ENCODE assay signal across 9 mouse cellular contexts in the genomic region with DNA sequence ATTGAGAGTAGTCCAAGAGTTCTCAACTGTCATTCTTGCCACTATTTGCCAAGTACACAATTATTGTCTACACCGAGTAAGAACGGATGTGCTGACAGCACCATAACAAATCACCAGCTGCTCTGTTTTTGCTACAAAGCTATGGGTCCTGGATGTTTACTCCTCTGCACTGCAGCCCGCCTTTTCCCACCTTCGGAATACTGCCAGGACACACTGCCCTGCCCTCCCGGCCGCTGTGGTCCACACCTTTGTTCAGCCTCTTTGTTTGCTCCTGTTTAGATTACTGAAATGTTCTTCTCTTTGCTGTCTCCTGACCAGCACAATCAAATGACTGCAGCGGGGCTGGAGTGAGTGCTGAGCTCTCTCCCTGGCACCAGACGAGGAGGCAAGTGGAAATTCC. TPM values are rescaled to one million over a fixed set of nuclear protein-coding genes. Genes with fewer than 3 reads are reported as not detected.
DNase-seq lines count a peak whose midpoint lies in the region; ATAC-seq and TF ChIP-seq lines count a peak whose summit lies in the region.
"Had no signal": no experiment of that assay in that cellular context is flagged by ENCODE, and none has a peak within 500 bp of the region (broad histone marks: within the 10 kb centered on the region; RNA-seq: fewer than 3 reads in every experiment).

No protein-coding gene starts in this region.

- peaks cover 2% of the 10 kb centered on the region for H3K4me1 ChIP-seq in liver, adult 2 months (ENCODE audit: control insufficient read depth, insufficient read depth, low read length)
- H3K4me1 ChIP-seq in liver, embryonic 11.5 days (replicated peaks; ENCODE audit: control insufficient read depth, insufficient read depth, low read length): no peaks in the 10 kb centered on the region
- peaks cover 0 to 5% of the 10 kb centered on the region in 2 experiments; a peak in 1 of 4 replicates for H3K4me1 ChIP-seq in heart, embryonic 14.5 days (ENCODE audit: control insufficient read depth in 2 of 2, insufficient read depth in 2 of 2, low read length in 2 of 2)
- no peaks in the 10 kb centered on the region for H3K4me1 ChIP-seq in stomach, embryonic 15.5 days

- H3K27ac ChIP-seq in liver, adult 2 months (replicated peaks; ENCODE audit: insufficient read depth, low read depth, low read length): peak overlapping the region; percentile 58
- H3K27ac ChIP-seq in liver, embryonic 11.5 days (ENCODE audit: low read depth, low read length): no peak overlapping the region
- peak overlapping the region; percentile 79 to 80 for H3K27ac ChIP-seq in heart, embryonic 14.5 days (replicated peaks in 1 of 2; ENCODE audit: control insufficient read depth in 1 of 2, insufficient read depth in 1 of 2, low read depth in 2 of 2, low read length in 2 of 2)
- H3K27ac ChIP-seq in stomach, embryonic 15.5 days: peak overlapping the region; percentile 65
- H3K27ac ChIP-seq: macrophage had no signal

- no peak for DNase-seq in liver, adult 2 months (ENCODE audit: extremely low read depth, low read depth, low spot score)
- no peak for DNase-seq in liver, embryonic 11.5 days (ENCODE audit: low spot score)
- DNase-seq in kidney, postnatal 25 days: peak; percentile 49 to 81
- DNase-seq in urinary bladder, adult 2 months (ENCODE audit: low spot score): no peak
- no peak for DNase-seq in spleen, postnatal 10 days (ENCODE audit: low spot score in 2 of 2)

- no peak for ATAC-seq in liver, embryonic 11.5 days (replicated peaks; ENCODE audit: low FRiP score)
- ATAC-seq in heart, embryonic 14.5 days (ENCODE audit: insufficient number of reproducible peaks, insufficient read depth, low FRiP score, low read depth): no peak
- no peak for ATAC-seq in stomach, embryonic 15.5 days (ENCODE audit: insufficient read depth, low FRiP score, low read depth)

- no peak overlapping the region for H3K9ac ChIP-seq in liver, adult 2 months (ENCODE audit: low read depth, low read length)
- no peak overlapping the region for H3K9ac ChIP-seq in liver, embryonic 11.5 days (ENCODE audit: low read depth, low read length)
- no peak overlapping the region for H3K9ac ChIP-seq in heart, embryonic 14.5 days (ENCODE audit: low read length)
- H3K9ac ChIP-seq in stomach, embryonic 15.5 days: no peak overlapping the region

- H3K36me3 ChIP-seq in liver, adult 2 months (ENCODE audit: control insufficient read depth, insufficient read depth, low read length): peaks cover 51% of the 10 kb centered on the region
- peaks cover 14% of the 10 kb centered on the region for H3K36me3 ChIP-seq in liver, embryonic 11.5 days (ENCODE audit: control insufficient read depth, insufficient read depth, low read length)
- H3K36me3 ChIP-seq in heart, embryonic 14.5 days (ENCODE audit: control insufficient read depth, insufficient read depth, low read length): peaks cover 85% of the 10 kb centered on the region
- H3K36me3 ChIP-seq in stomach, embryonic 15.5 days: peaks cover 28% of the 10 kb centered on the region

- H3K4me3 ChIP-seq in liver, adult 2 months (ENCODE audit: insufficient read depth, low read depth, low read length): no peak overlapping the region
- no peak overlapping the region for H3K4me3 ChIP-seq in liver, embryonic 11.5 days (ENCODE audit: low read depth, low read length)
- H3K4me3 ChIP-seq in heart, embryonic 14.5 days (ENCODE audit: control insufficient read depth in 1 of 2, insufficient read depth in 1 of 2, low read depth in 1 of 2, low read length in 2 of 2): no peak overlapping the region
- H3K4me3 ChIP-seq in stomach, embryonic 15.5 days (replicated peaks): no peak overlapping the region
- H3K4me3 ChIP-seq: erythroblast, embryonic 14.5 days had no signal

- H3K4me2 ChIP-seq in liver, embryonic 11.5 days: no peak overlapping the region
- no peak overlapping the region for H3K4me2 ChIP-seq in heart, embryonic 14.5 days (ENCODE audit: low read length)
- no peak overlapping the region for H3K4me2 ChIP-seq in stomach, embryonic 15.5 days

- H3K79me2 ChIP-seq in liver, adult 2 months (ENCODE audit: control insufficient read depth, insufficient read depth, low read length): no peaks in the 10 kb centered on the region

- no peaks in the 10 kb centered on the region for H3K9me3 ChIP-seq in liver, embryonic 11.5 days (ENCODE audit: control insufficient read depth, low read length)
- H3K9me3 ChIP-seq in heart, embryonic 14.5 days (ENCODE audit: control insufficient read depth, low read length): no peaks in the 10 kb centered on the region
- no peaks in the 10 kb centered on the region for H3K9me3 ChIP-seq in stomach, embryonic 15.5 days

- 67% methylated on average over 8 of the region's 8 CpGs for WGBS in liver, adult 2 months
- 71% methylated on average over 8 of the region's 8 CpGs for WGBS in liver, embryonic 11.5 days
- 62% methylated on average over 8 of the region's 8 CpGs for WGBS in heart, embryonic 14.5 days
- 47% methylated on average over 8 of the region's 8 CpGs for WGBS in stomach, embryonic 15.5 days

- no peak for TF ChIP-seq CTCF in liver, adult 2 months (IDR thresholded peaks at IDR 0.05; ENCODE audit: low read depth, low read length)

- H3K27me3 ChIP-seq in liver, adult 2 months (ENCODE audit: control insufficient read depth, insufficient read depth, low read length): no peaks in the 10 kb centered on the region
- no peaks in the 10 kb centered on the region for H3K27me3 ChIP-seq in liver, embryonic 11.5 days (replicated peaks; ENCODE audit: control insufficient read depth, insufficient read depth, low read length)
- H3K27me3 ChIP-seq in heart, embryonic 14.5 days (ENCODE audit: control insufficient read depth, insufficient read depth, low read length): no peaks in the 10 kb centered on the region
- H3K27me3 ChIP-seq in stomach, embryonic 15.5 days (replicated peaks): no peaks in the 10 kb centered on the region

- no peak for TF ChIP-seq POLR2A in liver, adult 2 months (IDR thresholded peaks at IDR 0.05; ENCODE audit: extremely low read depth, insufficient read depth, low read length)

RNA-seq across cellular contexts. Expression of a gene that starts 57.2 kb away (rescaled TPM):
- total RNA-seq in liver, adult 2 months (2014; rRNA removed): 3.2 and 5.5 TPM in 2 replicates
- polyA plus RNA-seq in liver, adult 2 months (2012; rRNA removed): 4.1 and 6.1 TPM in 2 replicates
- polyA plus RNA-seq in liver, embryonic 11.5 days (2014; fragmentation: Nextera tagmentation; extraction: Ambion mirVana): 2.9 and 3.2 TPM in 2 replicates
- 0.32 and 0.67 TPM in 2 replicates for polyA plus RNA-seq in heart, embryonic 14.5 days (2014; fragmentation: Nextera tagmentation; extraction: Ambion mirVana)
- 1.6 TPM in 2 replicates for polyA plus RNA-seq in stomach, embryonic 15.5 days (2015; fragmentation: Nextera tagmentation; extraction: Ambion mirVana)
- 1.4 and 1.5 TPM in 2 replicates for polyA plus RNA-seq in urinary bladder, adult 2 months (2012; rRNA removed)

Comparison
In these comparisons a context has a peak if more than half of its experiments do, and no peak if none do; other contexts are left out.
1. DNase-seq: peak in kidney, postnatal 25 days (2 of 2); none in liver, adult 2 months (single experiment), liver, embryonic 11.5 days (single experiment), urinary bladder, adult 2 months (single experiment) and spleen, postnatal 10 days (0 of 2).